Comparison of ENCODE assay signal across 23 mouse cellular contexts in genomic region chr9:40526928-40527327, GRCm38 (mm10). TPM values are rescaled to one million over a fixed set of nuclear protein-coding genes. Genes with fewer than 3 reads are reported as not detected.
A peak's percentile ranks its signal among the peaks of the same experiment; 100 is the strongest.
DNase-seq lines count a peak whose midpoint lies in the region; ATAC-seq and TF ChIP-seq lines count a peak whose summit lies in the region.
"Had no signal": no experiment of that assay in that cellular context is flagged by ENCODE, and none has a peak within 500 bp of the region (broad histone marks: within the 10 kb centered on the region; RNA-seq: fewer than 3 reads in every experiment).

No protein-coding gene starts in this region.

- TF ChIP-seq POLR2A in CH12.LX (IDR thresholded peaks at IDR 0.05; ENCODE audit: low read depth, low read length) (no peak), myocyte (IDR thresholded peaks at IDR 0.05; ENCODE audit: insufficient read length, low read depth) (no peak)

- H3ac ChIP-seq in myocyte (ENCODE audit: control insufficient read depth, insufficient read length), result no peak overlapping the region

- dilution Hi-C loops in CH12.LX (cut with MboI; ENCODE audit: extremely low pct_ligation_motif_present, extremely low pct_unique_long_range_greater_than_20kb, low sequenced_read_pairs), result no loop called here

- no peak overlapping the region for H3K9ac ChIP-seq in heart, embryonic 15.5 days
- no peak overlapping the region for H3K9ac ChIP-seq in CH12.LX (ENCODE audit: insufficient read depth, low read depth)
- H3K9ac ChIP-seq: hindbrain, embryonic 15.5 days; limb, embryonic 12.5 days; liver, embryonic 12.5 days; neural tube, embryonic 12.5 days had no signal

- no peaks in the 10 kb centered on the region for H3K36me3 ChIP-seq in heart, embryonic 15.5 days
- H3K36me3 ChIP-seq in CH12.LX (replicated peaks in 1 of 2; ENCODE audit: control insufficient read depth in 1 of 2, insufficient read depth in 1 of 2, low read length in 1 of 2) (no peaks in the 10 kb centered on the region), myocyte (ENCODE audit: control insufficient read depth, insufficient read depth) (no peaks in the 10 kb centered on the region)
- H3K36me3 ChIP-seq: forebrain, embryonic 10.5 days; G1E; hindbrain, embryonic 15.5 days; limb, embryonic 12.5 days; liver, embryonic 12.5 days; neural tube, embryonic 12.5 days had no signal

- H3K4me1 ChIP-seq in heart, embryonic 15.5 days (replicated peaks), result peaks cover 21% of the 10 kb centered on the region
- peaks cover 14 to 44% of the 10 kb centered on the region in 2 experiments for H3K4me1 ChIP-seq in CH12.LX (ENCODE audit: control insufficient read depth in 1 of 2, insufficient read depth in 2 of 2)

- H3K4me3 ChIP-seq in heart, embryonic 15.5 days, result no peak overlapping the region
- no peak overlapping the region for H3K4me3 ChIP-seq in CH12.LX (replicated peaks in 1 of 3; ENCODE audit: low read depth in 2 of 3, low read length in 2 of 3, poor library complexity in 1 of 3)
- H3K4me3 ChIP-seq in myocyte, result no peak overlapping the region
- H3K4me3 ChIP-seq: forebrain, embryonic 10.5 days; hindbrain, embryonic 15.5 days; limb, embryonic 12.5 days; liver, embryonic 12.5 days; neural tube, embryonic 12.5 days had no signal

- in situ Hi-C loops in CH12.LX (cut with MboI; ENCODE audit: low pct_ligation_motif_present, low pct_unique_long_range_greater_than_20kb, low sequenced_read_pairs), result no loop called here

- H3K4me2 ChIP-seq in heart, embryonic 15.5 days, result peak overlapping the region; percentile 8; the same call in 1 of the 2 replicates
- peak overlapping the region; percentile 32; the same call in 1 of the 2 replicates for H3K4me2 ChIP-seq in CH12.LX (ENCODE audit: insufficient read depth, low read depth, poor library complexity, severe bottlenecking)
- peak overlapping the region; percentile 13 for H3K4me2 ChIP-seq in myocyte (ENCODE audit: low read depth)
- H3K4me2 ChIP-seq: hindbrain, embryonic 15.5 days; limb, embryonic 12.5 days; liver, embryonic 12.5 days; neural tube, embryonic 12.5 days had no signal

- DNase-seq in heart, postnatal 10 days, result no peak
- DNase-seq in CH12.LX (ENCODE audit: extremely low read depth), result peak; percentile 63
- DNase-seq in brain, adult 2 months (ENCODE audit: low read depth, low spot score), result peak; percentile 66
- no peak for DNase-seq in lung, postnatal 25 days (ENCODE audit: low spot score)
- no peak for DNase-seq in adrenal gland, postnatal 4 days (ENCODE audit: low spot score in 2 of 2)
- DNase-seq: adrenal gland, postnatal 14 days; cerebellum, adult 9-11 months; gastrocnemius, postnatal 14 days; kidney, adult 2 months; kidney, postnatal 10 days; lung, adult 18-20 months; midbrain, embryonic 14.5 days; retina, postnatal 1 day; thymus, adult 18-20 months had no signal

- no peak for TF ChIP-seq RAD21 in CH12.LX (IDR thresholded peaks at IDR 0.05; ENCODE audit: low read depth, low read length)

- no peak for TF ChIP-seq EP300 in CH12.LX (IDR thresholded peaks at IDR 0.05; ENCODE audit: low read length)

- TF ChIP-seq CTCF in CH12.LX (conservative IDR thresholded peaks at IDR 0.05 in 1 of 2, IDR thresholded peaks at IDR 0.05 in 1 of 2; ENCODE audit: low read depth in 2 of 2, low read length in 2 of 2), result no peak

- no peak for ATAC-seq in heart, embryonic 15.5 days (replicated peaks; ENCODE audit: insufficient number of reproducible peaks, insufficient read depth, low FRiP score, low read depth)
- ATAC-seq: forebrain, embryonic 16.5 days; liver, embryonic 12.5 days had no signal

- no peak overlapping the region for H3K27ac ChIP-seq in heart, embryonic 15.5 days
- no peak overlapping the region for H3K27ac ChIP-seq in CH12.LX (ENCODE audit: insufficient read depth, low read depth)
- H3K27ac ChIP-seq: forebrain, embryonic 10.5 days; hindbrain, embryonic 15.5 days; limb, embryonic 12.5 days; liver, embryonic 12.5 days; neural tube, embryonic 12.5 days had no signal

- H3K9me3 ChIP-seq in heart, embryonic 15.5 days (replicated peaks), result no peaks in the 10 kb centered on the region
- H3K9me3 ChIP-seq in CH12.LX (replicated peaks; ENCODE audit: low read length), result no peaks in the 10 kb centered on the region
- H3K9me3 ChIP-seq: forebrain, embryonic 10.5 days; hindbrain, embryonic 15.5 days; limb, embryonic 12.5 days; liver, embryonic 12.5 days; neural tube, embryonic 12.5 days had no signal

- intact Hi-C loops in heart, postnatal 10 days (cut with DNase I), result no loop called here

- WGBS in heart, embryonic 15.5 days, result 11% methylated on average over 3 of the region's 3 CpGs

- H3K27me3 ChIP-seq in heart, embryonic 15.5 days, result peaks cover 21% of the 10 kb centered on the region; the same call in 1 of the 2 replicates
- H3K27me3 ChIP-seq in CH12.LX (replicated peaks) (no peaks in the 10 kb centered on the region), myocyte (ENCODE audit: control insufficient read depth, insufficient read depth, insufficient read length) (no peaks in the 10 kb centered on the region)
- H3K27me3 ChIP-seq: hindbrain, embryonic 15.5 days had no signal

- H3K79me2 ChIP-seq in CH12.LX (replicated peaks; ENCODE audit: control insufficient read depth, extremely low read depth, insufficient read depth, poor library complexity, severe bottlenecking) (no peaks in the 10 kb centered on the region), myocyte (ENCODE audit: control insufficient read depth, insufficient read depth) (no peaks in the 10 kb centered on the region)

TF ChIP-seq in CH12.LX, 34 proteins besides CTCF, POLR2A, EP300 and RAD21:
- no peak for TF ChIP-seq TCF12 (IDR thresholded peaks at IDR 0.05; ENCODE audit: low read depth, low read length)
- TF ChIP-seq MEF2A (IDR thresholded peaks at IDR 0.05; ENCODE audit: borderline replicate concordance, low read depth, low read length), result peak; percentile 75

TF ChIP-seq in myocyte, 11 proteins besides CTCF, POLR2A, EP300 and RAD21:
- TF ChIP-seq E2F4 (IDR thresholded peaks at IDR 0.05; ENCODE audit: insufficient read depth) (no peak), TCF12 (IDR thresholded peaks at IDR 0.05; ENCODE audit: insufficient read depth, poor library complexity, severe bottlenecking) (no peak), POLR2AphosphoS2 (IDR thresholded peaks at IDR 0.05; ENCODE audit: insufficient read length, low read depth) (no peak), USF1 (IDR thresholded peaks at IDR 0.05; ENCODE audit: low read depth) (no peak), SRF (IDR thresholded peaks at IDR 0.05; ENCODE audit: control insufficient read depth, insufficient read length, low read depth) (no peak), MAX (IDR thresholded peaks at IDR 0.05; ENCODE audit: low read depth) (no peak), TCF3 (IDR thresholded peaks at IDR 0.05; ENCODE audit: insufficient read length, low read depth) (no peak), MYOG (IDR thresholded peaks at IDR 0.05; ENCODE audit: control insufficient read depth in 1 of 3, insufficient read depth in 1 of 3, insufficient read length in 2 of 3, low read depth in 2 of 3) (no peak), MYOD1 (IDR thresholded peaks at IDR 0.05; ENCODE audit: control insufficient read depth in 1 of 3, insufficient read length in 2 of 3, low read depth in 2 of 3) (no peak)

RNA-seq across cellular contexts. Expression of gene Gramd1b, which starts 4.3 kb away (rescaled TPM):
- 5.7 TPM in 2 replicates for polyA plus RNA-seq in heart, embryonic 15.5 days (2015; fragmentation: Nextera tagmentation; extraction: Ambion mirVana)
- total RNA-seq in heart, postnatal 10 days (2021), result 10 to 100 TPM; 11.6 to 15.8 TPM
- total RNA-seq in CH12.LX (2012; rRNA removed) (14.8 and 16.7 TPM in 2 replicates), CH12.LX (2014; rRNA removed) (11.1 and 13.3 TPM in 2 replicates)
- polyA plus RNA-seq in CH12.LX (2012; ENCODE audit: insufficient read length, low read depth) (29.9 and 40.8 TPM in 2 replicates), myocyte (2012; fragmentation: generic; extraction: Trizol) (33.9 TPM)
- total RNA-seq in adrenal gland, postnatal 4 days (2021), result 100 to 1,000 TPM; 476 to 492 TPM
- polyA plus RNA-seq: G1E had no signal

Comparison
In these comparisons a context has a peak if more than half of its experiments do, and no peak if none do; other contexts are left out.
1. DNase-seq: peak in CH12.LX (single experiment) and brain, adult 2 months (single experiment); none in heart, postnatal 10 days (0 of 2), lung, postnatal 25 days (single experiment) and adrenal gland, postnatal 4 days (0 of 2).
2. RNA of gene Gramd1b, which starts 4.3 kb away (total RNA-seq): 476 to 492 TPM in adrenal gland, postnatal 4 days; 11.1 to 16.7 TPM in CH12.LX and 11.6 to 15.8 TPM in heart, postnatal 10 days; every median in the first group is over 10 times any median in the second.
3. Peak in every context shown above with its lines, with median percentiles within 50 percentile points of each other: H3K4me2 ChIP-seq.